17 mouse cellular contexts compared by ENCODE assay signal in the genomic region with DNA sequence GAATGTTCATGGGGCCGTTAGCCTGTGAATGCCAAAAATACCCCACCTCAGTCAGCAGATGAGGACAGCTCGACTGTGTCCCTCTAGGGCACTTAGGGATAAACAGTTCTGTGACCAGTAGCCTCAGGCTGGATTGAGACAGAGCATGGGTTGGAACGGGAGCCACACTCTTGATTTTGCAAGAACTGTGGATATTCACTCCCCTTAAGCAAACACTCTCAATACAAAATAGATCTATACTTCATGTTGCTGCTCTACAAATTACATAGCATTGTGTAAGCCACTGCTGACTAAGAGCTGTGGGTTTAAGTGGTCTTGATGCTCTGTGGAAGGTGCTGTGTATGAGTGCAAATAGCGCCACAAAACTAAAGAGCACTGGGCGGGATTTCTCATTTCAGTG.
"Had no signal": no experiment of that assay in that cellular context is flagged by ENCODE, and none has a peak within 500 bp of the region (broad histone marks: within the 10 kb centered on the region; RNA-seq: fewer than 3 reads in every experiment).

No protein-coding gene starts in this region.

- H3K36me3 ChIP-seq: limb, embryonic 12.5 days; limb, embryonic 15.5 days; midbrain, embryonic 10.5 days; neural tube, embryonic 12.5 days; neural tube, embryonic 15.5 days had no signal

- H3K27ac ChIP-seq: limb, embryonic 12.5 days; limb, embryonic 15.5 days; neural tube, embryonic 12.5 days; neural tube, embryonic 15.5 days; stomach, postnatal 0 days had no signal

- H3K4me1 ChIP-seq: limb, embryonic 12.5 days; limb, embryonic 15.5 days; megakaryocyte, embryonic 14.5 days; neural tube, embryonic 12.5 days had no signal

- H3K4me3 ChIP-seq: limb, embryonic 12.5 days; limb, embryonic 15.5 days; megakaryocyte, embryonic 14.5 days; midbrain, embryonic 10.5 days; neural tube, embryonic 12.5 days; neural tube, embryonic 15.5 days had no signal

- H3K9me3 ChIP-seq: limb, embryonic 12.5 days; limb, embryonic 15.5 days; midbrain, embryonic 10.5 days; neural tube, embryonic 12.5 days; neural tube, embryonic 15.5 days had no signal

- ATAC-seq: intestine, postnatal 0 days had no signal

- H3K4me2 ChIP-seq: limb, embryonic 12.5 days; limb, embryonic 15.5 days; lung, embryonic 14.5 days; neural tube, embryonic 12.5 days; neural tube, embryonic 15.5 days had no signal

- H3K9ac ChIP-seq: limb, embryonic 12.5 days; limb, embryonic 15.5 days; lung, embryonic 14.5 days; neural tube, embryonic 12.5 days; neural tube, embryonic 15.5 days had no signal

- DNase-seq: left cerebral cortex, postnatal 4 days; midbrain, embryonic 14.5 days; right cerebral cortex, adult 18-20 months; right cerebral cortex, postnatal 14 days; right cerebral cortex, postnatal 4 days; thymus, adult 2 months; thymus, postnatal 14 days; thymus, postnatal 4 days had no signal

- H3K27me3 ChIP-seq: limb, embryonic 12.5 days; limb, embryonic 15.5 days; neural tube, embryonic 12.5 days; neural tube, embryonic 15.5 days had no signal
